Mouse (Mus musculus): ENCODE data around the gene Macrod1. TPM values are rescaled to one million over a fixed set of nuclear protein-coding genes. Genes with fewer than 3 reads are reported as not detected.

Gene Macrod1
- polyA plus RNA-seq, 1 experiment from 2014 or later: 3.4 TPM

DNA sequence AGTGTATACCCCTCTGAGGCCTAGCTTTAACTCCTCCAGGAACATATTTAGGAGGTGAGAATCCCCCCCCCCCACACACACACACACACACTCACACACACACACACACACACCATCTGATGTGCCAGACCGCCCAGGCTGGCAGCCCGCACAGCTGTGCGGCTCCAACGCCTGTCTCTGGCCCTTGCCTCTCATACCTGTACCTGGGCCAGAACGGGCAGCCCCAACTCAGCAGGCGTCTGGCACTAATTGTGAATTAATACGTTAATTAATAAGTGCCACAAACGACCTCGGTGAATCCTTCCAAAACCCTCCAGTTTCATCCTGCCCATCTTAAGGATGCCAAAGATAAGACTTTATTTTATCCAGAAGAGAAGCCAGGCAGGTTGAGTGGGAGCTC is 76.8 kb downstream of the Macrod1 start:
- H3K27me3 ChIP-seq (ENCODE audit: insufficient read depth, poor library complexity, severe bottlenecking): peaks cover 78% of the 10 kb centered on the region
- no peak for DNase-seq (ENCODE audit: low spot score)
- no peaks in the 10 kb centered on the region for H3K9me3 ChIP-seq
- peaks cover 99% of the 10 kb centered on the region for H3K4me1 ChIP-seq (replicated peaks)
- H3K36me3 ChIP-seq: no peaks in the 10 kb centered on the region
- WGBS: 86% methylated on average over 9 of the region's 9 CpGs
- H3K27ac ChIP-seq: peak overlapping the region; percentile 75
- H3K4me3 ChIP-seq: no peak overlapping the region

DNA sequence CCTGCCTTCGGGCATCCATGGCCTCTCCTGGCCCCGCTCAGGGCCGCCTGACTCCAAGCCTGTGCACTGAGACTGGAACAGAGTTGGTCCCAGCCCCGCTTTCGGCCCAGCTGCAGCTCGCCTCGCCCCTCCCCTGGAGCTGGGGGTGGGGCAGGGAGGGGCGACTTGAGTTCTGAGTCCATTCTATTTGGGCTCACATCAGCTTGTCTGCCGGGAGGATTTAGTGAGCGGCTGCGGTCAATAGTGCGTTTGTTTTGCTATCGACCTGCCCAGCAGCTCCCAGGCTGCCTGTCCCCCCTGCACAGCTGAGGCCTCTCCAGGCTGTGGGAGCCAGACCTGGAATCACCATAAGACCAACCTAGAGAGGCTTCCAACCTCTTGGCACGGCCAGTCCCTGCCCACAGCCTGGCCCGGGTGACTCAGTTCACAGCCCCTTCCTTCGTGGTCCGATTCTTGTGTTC is 78.1 kb downstream of the Macrod1 start:
- 8% methylated on average over 17 of the region's 17 CpGs for WGBS
- peak overlapping the region; percentile 27 for H3K4me3 ChIP-seq
- DNase-seq (ENCODE audit: low spot score): peak; percentile 64
- H3K27me3 ChIP-seq (ENCODE audit: insufficient read depth, poor library complexity, severe bottlenecking): peaks cover 88% of the 10 kb centered on the region
- no peaks in the 10 kb centered on the region for H3K9me3 ChIP-seq
- peak overlapping the region; percentile 81 for H3K27ac ChIP-seq
- H3K36me3 ChIP-seq: no peaks in the 10 kb centered on the region
- H3K4me1 ChIP-seq (replicated peaks): peaks cover 99% of the 10 kb centered on the region

DNA sequence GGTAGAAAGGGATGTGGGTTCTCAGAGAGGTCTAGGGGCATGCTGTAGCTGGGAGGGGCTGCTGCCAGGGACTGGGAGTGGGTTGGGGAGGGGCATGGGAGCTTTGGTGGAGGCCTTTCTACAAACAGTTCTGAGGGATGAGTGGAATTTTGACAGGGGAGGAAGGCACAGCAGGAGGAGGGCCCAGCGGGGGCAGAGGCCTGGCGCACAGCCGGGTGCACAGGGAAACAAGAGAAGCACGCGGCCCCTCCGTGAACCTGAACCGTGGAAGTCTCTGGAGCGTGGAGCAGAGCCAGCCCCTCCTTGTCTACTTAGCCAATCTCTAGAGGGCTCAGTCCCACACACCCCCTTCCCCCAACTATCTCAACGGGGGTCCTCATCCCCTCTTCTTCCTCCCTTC is 78.9 kb downstream of the Macrod1 start:
- Histone ChIP-seq H3K4me1 (replicated peaks) (peaks cover 99% of the 10 kb centered on the region), H3K27ac (peak overlapping the region; percentile 81), H3K27me3 (ENCODE audit: insufficient read depth, poor library complexity, severe bottlenecking) (peaks cover 90% of the 10 kb centered on the region), H3K4me3 (peak overlapping the region; percentile 27), H3K36me3 (no peaks in the 10 kb centered on the region), H3K9me3 (no peaks in the 10 kb centered on the region)
- DNase-seq (ENCODE audit: low spot score): peak; percentile 49
- 3% methylated on average over 9 of the region's 9 CpGs for WGBS

DNA sequence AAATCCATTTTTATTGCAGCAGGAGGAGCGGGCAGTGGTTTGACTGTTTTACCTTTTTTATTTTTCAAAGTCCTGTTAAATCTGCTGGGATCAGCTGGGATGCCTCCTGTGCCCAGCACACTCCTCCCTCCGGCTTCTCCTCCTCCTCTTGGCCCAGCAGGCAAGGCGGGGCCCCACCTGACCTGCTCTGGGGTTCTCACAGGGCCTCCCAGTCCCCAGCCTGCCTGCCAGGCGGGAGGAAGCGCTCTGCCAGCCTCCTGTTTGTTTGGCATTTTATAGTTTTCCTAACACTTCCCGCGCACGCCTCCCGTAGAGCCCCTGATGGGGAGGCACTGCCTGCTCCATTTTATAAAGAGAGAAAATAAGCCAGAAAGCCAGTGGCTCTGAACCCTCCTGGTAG is 79.4 kb downstream of the Macrod1 start:
- H3K27me3 ChIP-seq (ENCODE audit: insufficient read depth, poor library complexity, severe bottlenecking): peaks cover 88% of the 10 kb centered on the region

DNA sequence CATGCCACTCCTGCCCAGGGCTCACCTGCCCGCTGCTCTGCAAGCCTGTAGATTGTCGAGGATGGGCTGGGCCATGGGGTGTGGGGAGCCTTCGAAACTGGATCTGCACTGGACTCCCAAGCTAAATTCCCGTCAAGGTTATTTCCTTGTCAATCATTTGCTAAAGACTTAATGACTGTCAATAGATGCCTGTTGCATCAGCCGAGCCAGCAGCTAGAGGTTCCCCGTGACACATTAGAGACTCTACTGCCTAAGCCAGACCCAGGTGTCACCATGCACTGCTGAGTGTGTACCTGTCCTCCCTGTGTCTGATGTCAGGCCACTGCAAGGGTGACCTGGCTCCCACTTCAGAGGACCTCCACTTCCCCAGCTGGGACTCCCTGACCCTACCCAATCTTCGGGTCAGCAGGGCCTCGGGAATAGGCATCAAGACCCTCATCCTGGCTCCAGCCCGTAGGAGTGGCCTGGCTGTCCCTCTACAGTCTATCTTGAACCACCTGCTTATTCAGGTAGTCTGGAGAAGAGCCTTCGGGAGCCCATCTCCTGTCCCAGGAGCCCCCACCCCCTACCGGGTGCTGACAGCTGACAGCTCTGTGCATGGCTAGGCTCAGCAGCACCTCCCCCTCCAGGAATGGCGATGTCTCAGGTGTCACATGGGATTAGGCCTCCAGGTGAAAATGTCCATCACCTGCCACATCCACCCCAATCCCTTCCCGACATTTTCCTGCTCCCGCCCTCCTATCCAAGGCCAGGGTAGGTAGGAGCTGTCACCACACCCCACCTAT is 80.3 kb downstream of the Macrod1 start:
- 0 out of 2 replicates have a peak overlapping the region, but pooled peaks have one; percentile 21 for H3K4me3 ChIP-seq
- no peaks in the 10 kb centered on the region for H3K36me3 ChIP-seq
- DNase-seq (ENCODE audit: low spot score): no peak
- WGBS: 29% methylated on average over 14 of the region's 14 CpGs
- H3K9me3 ChIP-seq: no peaks in the 10 kb centered on the region
- peaks cover 88% of the 10 kb centered on the region for H3K27me3 ChIP-seq (ENCODE audit: insufficient read depth, poor library complexity, severe bottlenecking)
- peaks cover 100% of the 10 kb centered on the region for H3K4me1 ChIP-seq (replicated peaks)
- H3K27ac ChIP-seq: peak overlapping the region; percentile 81

More for the DNA sequence above, 79.4 kb downstream of the Macrod1 start:
- 0 out of 2 replicates have a peak overlapping the region, but pooled peaks have one; percentile 21 for H3K4me3 ChIP-seq
- H3K9me3 ChIP-seq: no peaks in the 10 kb centered on the region
- peak overlapping the region; percentile 81 for H3K27ac ChIP-seq
- H3K4me1 ChIP-seq (replicated peaks): peaks cover 100% of the 10 kb centered on the region
- no peak for DNase-seq (ENCODE audit: low spot score)
- no peaks in the 10 kb centered on the region for H3K36me3 ChIP-seq
- 9% methylated on average over 9 of the region's 9 CpGs for WGBS

DNA sequence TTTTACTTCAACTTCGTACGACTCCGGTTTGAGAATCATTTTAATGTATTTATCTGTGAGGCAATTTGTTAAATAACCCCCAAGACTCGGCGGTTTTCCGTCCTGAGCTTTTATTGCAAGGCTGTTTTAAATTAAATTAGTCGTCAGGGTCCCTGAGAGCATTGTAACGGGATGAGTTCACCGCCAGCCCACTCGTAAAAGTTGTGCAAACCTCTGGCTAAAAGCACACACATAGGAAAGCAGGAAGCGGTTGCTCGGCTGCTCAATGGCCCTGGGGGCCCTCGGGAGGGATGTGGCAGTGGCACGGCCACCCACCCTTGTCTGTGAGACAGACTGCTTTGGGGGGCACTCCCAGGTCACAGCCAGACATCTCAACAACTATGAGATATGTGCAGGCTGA is 81.7 kb downstream of the Macrod1 start:
- Histone ChIP-seq H3K27ac (peak overlapping the region; percentile 78), H3K9me3 (no peaks in the 10 kb centered on the region), H3K4me3 (no peak overlapping the region), H3K27me3 (ENCODE audit: insufficient read depth, poor library complexity, severe bottlenecking) (peaks cover 88% of the 10 kb centered on the region), H3K36me3 (no peaks in the 10 kb centered on the region), H3K4me1 (replicated peaks) (peaks cover 99% of the 10 kb centered on the region)
- DNase-seq (ENCODE audit: low spot score): no peak
- WGBS: 65% methylated on average over 14 of the region's 14 CpGs

DNA sequence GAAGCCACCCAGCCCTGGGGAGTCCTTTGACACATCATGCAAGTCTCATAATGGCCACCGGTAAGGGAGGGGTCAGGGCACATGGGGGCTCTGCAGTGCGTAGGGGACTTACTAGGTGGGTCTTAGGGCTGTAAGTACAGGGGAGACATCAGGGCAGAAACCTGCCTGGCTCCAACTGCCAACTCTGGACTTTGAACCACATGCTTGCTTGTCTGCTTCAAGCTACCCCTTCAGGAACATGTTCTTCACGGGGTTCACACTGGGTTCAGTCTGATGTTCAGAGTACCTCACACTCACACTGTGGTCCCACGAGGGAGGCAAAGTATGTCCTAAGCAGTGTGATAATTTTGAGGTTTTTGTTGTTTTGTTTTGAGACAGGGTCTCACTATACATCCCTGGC is 82.7 kb downstream of the Macrod1 start:
- Histone ChIP-seq H3K9me3 (no peaks in the 10 kb centered on the region), H3K36me3 (no peaks in the 10 kb centered on the region), H3K4me3 (no peak overlapping the region), H3K27me3 (ENCODE audit: insufficient read depth, poor library complexity, severe bottlenecking) (peaks cover 90% of the 10 kb centered on the region), H3K4me1 (replicated peaks) (peaks cover 99% of the 10 kb centered on the region), H3K27ac (peak overlapping the region; percentile 78)
- no peak for DNase-seq (ENCODE audit: low spot score)
- 72% methylated on average over 4 of the region's 4 CpGs for WGBS

DNA sequence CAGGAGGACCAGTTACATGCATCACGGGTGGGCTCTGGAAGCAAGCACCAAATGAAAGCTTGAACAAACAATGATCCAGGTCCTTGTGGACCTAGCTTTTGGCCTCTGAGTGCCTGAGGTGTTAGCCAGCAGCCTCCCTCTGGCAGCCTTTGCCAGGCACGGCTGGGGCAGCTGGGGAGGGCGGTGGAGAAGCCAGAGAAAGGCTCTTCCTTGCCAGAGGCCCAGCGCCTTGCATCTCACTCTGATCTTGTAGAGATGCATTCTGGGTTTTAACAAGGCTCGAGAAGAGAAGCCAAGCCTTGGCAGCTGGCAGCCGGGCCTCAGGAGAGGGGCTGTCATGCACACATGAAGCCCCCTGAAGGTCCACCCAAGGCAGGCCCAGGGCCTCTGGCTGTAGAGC is 83.8 kb downstream of the Macrod1 start:
- Histone ChIP-seq H3K4me3 (no peak overlapping the region), H3K36me3 (no peaks in the 10 kb centered on the region), H3K27me3 (ENCODE audit: insufficient read depth, poor library complexity, severe bottlenecking) (peaks cover 93% of the 10 kb centered on the region), H3K4me1 (replicated peaks) (peaks cover 89% of the 10 kb centered on the region), H3K27ac (peak overlapping the region; percentile 78), H3K9me3 (no peaks in the 10 kb centered on the region)
- WGBS: 68% methylated on average over 6 of the region's 6 CpGs
- no peak for DNase-seq (ENCODE audit: low spot score)

DNA sequence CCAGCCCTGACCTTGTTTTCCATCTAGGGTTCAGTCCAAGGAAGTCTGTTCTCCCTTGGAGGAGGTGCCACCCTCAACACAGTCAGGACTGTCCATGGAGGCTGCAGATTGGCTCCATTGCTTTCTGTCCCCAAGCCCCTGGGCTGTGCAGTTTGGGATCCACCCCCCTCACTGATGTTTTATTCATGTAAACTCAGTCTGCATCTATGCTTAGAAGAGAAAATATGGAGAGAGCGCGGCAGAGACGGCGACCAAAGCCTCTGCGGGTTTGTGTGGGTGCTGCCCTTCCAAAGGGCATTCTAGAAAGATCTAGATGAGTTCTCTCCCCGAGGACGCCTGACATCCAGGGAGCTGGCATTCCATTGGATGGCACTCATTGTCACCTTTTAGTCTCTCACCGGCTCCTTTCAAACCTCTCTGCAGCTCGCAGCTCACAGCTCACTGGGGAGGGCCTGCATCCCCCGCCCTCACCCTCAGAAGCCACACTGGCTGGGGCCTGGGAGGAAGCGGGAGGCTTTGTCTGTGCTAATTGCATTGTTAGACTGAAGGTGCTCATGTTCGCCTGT is 84.3 kb downstream of the Macrod1 start:
- peaks cover 93% of the 10 kb centered on the region for H3K27me3 ChIP-seq (ENCODE audit: insufficient read depth, poor library complexity, severe bottlenecking)
- H3K4me3 ChIP-seq: peak overlapping the region; percentile 13; the same call in 1 of the 2 replicates
- H3K27ac ChIP-seq: peak overlapping the region; percentile 69
- DNase-seq (ENCODE audit: low spot score): no peak
- no peaks in the 10 kb centered on the region for H3K9me3 ChIP-seq
- peaks cover 83% of the 10 kb centered on the region for H3K4me1 ChIP-seq (replicated peaks)
- no peaks in the 10 kb centered on the region for H3K36me3 ChIP-seq
- 47% methylated on average over 12 of the region's 12 CpGs for WGBS

DNA sequence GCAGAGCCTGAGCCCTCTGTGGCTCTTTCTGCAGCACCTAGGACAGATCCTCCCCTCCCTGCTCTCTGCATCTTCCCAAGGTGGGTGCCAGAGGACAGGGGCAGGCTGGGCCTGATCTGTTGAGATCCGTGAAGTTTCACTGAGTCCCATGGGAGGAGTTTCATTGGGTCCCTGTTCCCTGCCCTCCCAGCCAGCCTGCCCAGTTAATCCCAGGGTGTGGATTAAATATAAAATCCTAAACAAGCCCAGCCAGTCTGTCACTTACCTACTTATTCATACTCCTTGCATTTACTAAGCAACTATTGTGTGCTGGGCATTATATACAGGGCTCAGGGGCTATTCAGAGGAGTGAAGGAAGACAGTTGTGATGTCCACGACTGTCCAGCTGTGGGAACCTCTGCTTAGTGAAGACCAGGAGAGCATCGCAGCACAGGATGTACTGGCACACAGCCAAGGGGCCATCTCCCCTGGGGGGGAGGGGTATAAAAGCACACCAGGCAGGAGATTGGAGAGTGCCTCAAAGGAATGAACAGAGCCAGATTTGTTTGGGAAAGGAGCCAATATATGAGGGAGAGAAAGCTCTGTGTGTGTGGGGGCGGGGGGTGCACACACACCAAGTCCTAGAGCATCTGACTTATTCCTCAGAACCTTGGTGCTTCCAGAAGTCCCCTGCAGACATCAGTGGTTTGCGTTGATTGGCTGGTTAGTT is 85.8 kb downstream of the Macrod1 start:
- peaks cover 81% of the 10 kb centered on the region for H3K4me1 ChIP-seq (replicated peaks)
- WGBS: 55% methylated on average over 5 of the region's 5 CpGs

DNA sequence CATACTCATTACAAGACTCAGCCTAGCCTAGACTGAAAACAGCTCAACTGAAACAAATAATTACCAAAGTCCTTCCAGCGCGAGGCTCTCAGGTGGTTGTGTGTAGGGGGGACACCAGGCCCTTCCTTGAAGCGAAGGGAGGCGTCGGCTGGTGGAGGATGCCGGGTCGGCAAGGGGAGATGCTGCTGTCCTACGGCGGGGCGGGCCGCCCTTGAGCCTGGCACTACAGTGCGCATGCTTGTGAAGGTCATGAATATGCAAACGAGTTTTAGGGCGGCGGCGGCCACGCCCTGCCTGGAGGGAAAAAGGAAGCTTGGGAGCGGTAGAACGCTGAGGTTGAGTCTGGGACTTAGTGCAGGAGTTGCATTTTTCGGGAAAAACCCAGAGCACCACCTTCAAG is 87.2 kb downstream of the Macrod1 start:
- Histone ChIP-seq H3K27me3 (ENCODE audit: insufficient read depth, poor library complexity, severe bottlenecking) (peaks cover 94% of the 10 kb centered on the region), H3K4me1 (replicated peaks) (peaks cover 81% of the 10 kb centered on the region), H3K27ac (peak overlapping the region; percentile 82), H3K9me3 (no peaks in the 10 kb centered on the region), H3K4me3 (peak overlapping the region; percentile 50), H3K36me3 (no peaks in the 10 kb centered on the region)
- peak; percentile 78 for DNase-seq (ENCODE audit: low spot score)
- under 1% methylated on average over 20 of the region's 20 CpGs for WGBS

More for the DNA sequence above, 85.8 kb downstream of the Macrod1 start:
- peaks cover 92% of the 10 kb centered on the region for H3K27me3 ChIP-seq (ENCODE audit: insufficient read depth, poor library complexity, severe bottlenecking)
- DNase-seq (ENCODE audit: low spot score): no peak
- no peaks in the 10 kb centered on the region for H3K36me3 ChIP-seq
- peak overlapping the region; percentile 69 for H3K27ac ChIP-seq
- H3K9me3 ChIP-seq: no peaks in the 10 kb centered on the region
- H3K4me3 ChIP-seq: no peak overlapping the region

DNA sequence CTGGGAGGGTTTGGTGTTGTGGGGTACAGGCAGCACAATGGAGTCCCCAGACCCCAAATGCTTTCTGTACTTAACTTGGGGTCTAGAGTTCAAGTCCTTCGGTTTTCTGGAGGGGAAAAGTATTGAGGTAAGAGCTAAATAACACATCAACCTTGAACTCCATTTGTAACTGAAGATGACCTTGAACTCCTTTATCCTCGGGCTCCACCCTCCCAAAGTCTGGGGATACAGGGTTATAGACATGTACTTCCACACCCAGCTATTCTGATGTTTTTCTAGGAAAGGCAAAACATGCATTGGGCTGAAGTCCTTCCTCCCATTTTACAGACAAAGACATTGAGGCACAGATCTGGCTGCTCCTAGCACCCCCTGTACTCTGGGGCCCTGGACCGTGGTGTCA is 87.8 kb downstream of the Macrod1 start:
- 83% methylated on average over 3 of the region's 3 CpGs for WGBS
- H3K9me3 ChIP-seq: no peaks in the 10 kb centered on the region
- peaks cover 95% of the 10 kb centered on the region for H3K27me3 ChIP-seq (ENCODE audit: insufficient read depth, poor library complexity, severe bottlenecking)
- peak overlapping the region; percentile 50 for H3K4me3 ChIP-seq
- H3K36me3 ChIP-seq: no peaks in the 10 kb centered on the region
- DNase-seq (ENCODE audit: low spot score): no peak
- H3K27ac ChIP-seq: no peak overlapping the region
- H3K4me1 ChIP-seq (replicated peaks): peaks cover 81% of the 10 kb centered on the region

DNA sequence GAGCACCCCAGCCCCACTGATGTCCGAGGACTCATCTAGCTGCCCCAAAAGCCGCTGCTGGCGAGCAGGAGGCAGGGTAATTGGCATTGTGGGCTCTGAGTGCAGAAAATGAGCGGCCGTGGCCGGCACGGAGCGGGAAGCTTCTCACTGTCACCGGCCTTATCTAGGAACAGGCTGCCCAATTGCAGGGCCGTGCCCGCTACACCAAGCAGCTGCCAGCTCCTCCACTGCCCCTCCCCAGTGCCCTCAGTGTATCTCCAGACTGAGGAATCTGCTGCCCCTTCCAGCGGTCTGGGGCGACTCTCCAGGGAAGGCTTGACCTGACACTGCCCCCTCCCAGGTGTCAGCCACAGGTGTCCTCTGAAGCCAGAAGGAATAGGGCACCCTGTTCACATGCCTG is 89.8 kb downstream of the Macrod1 start:
- DNase-seq (ENCODE audit: low spot score): no peak
- 80% methylated on average over 13 of the region's 13 CpGs for WGBS
- H3K27ac ChIP-seq: no peak overlapping the region
- no peaks in the 10 kb centered on the region for H3K36me3 ChIP-seq
- H3K4me1 ChIP-seq (replicated peaks): peaks cover 81% of the 10 kb centered on the region
- peaks cover 94% of the 10 kb centered on the region for H3K27me3 ChIP-seq (ENCODE audit: insufficient read depth, poor library complexity, severe bottlenecking)
- H3K4me3 ChIP-seq: no peak overlapping the region
- no peaks in the 10 kb centered on the region for H3K9me3 ChIP-seq
